Mouse (Mus musculus) retina, embryonic 14.5 days (tissue): Measurements from ENCODE around the gene Gm1110.
"Not testable (repeated sequence)": the region's sequence is repeated elsewhere in the genome, so short reads cannot be mapped to it uniquely, and the experiment has no call there.

Source experiments
- DNase-seq: peaks from one replicate; pipeline ENCODE4 v3.0.0-alpha.2; 2015; ENCODE audit warnings: low spot score

Gm1110 gene

GRCm38 (mm10) chr9:26922909-26923526 is at the start of gene Gm1110:
Gene Gm1110 (minus strand): TSS chr9:26923111.
- DNase-seq, result no peak

GRCm38 (mm10) chr9:26947790-26948189 is 24.9 kb upstream of the Gm1110 start:
- DNase-seq, result no peak

GRCm38 (mm10) chr9:26924146-26924545 is 1.2 kb upstream of the Gm1110 start:
- DNase-seq, result no peak

DNA sequence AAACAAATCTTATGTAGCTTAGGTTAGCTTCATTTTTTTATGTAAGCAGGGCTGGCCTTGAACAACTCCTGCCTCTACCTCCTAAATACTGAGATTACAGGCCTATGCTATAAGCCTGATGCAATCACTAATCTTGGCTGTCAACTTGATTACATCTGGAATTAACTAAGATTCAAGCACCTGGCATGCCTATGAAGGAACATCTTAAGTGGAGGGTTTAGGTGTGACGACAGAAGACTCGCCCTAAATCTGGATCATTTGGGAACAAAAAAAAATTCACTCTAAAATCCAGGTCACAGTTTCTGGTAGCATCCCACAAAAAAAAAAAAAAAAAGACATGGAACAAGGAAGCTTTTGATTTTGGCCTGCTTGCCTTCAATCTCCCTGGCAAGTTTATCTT is 3.1 kb downstream of the Gm1110 start:
- no peak for DNase-seq

DNA sequence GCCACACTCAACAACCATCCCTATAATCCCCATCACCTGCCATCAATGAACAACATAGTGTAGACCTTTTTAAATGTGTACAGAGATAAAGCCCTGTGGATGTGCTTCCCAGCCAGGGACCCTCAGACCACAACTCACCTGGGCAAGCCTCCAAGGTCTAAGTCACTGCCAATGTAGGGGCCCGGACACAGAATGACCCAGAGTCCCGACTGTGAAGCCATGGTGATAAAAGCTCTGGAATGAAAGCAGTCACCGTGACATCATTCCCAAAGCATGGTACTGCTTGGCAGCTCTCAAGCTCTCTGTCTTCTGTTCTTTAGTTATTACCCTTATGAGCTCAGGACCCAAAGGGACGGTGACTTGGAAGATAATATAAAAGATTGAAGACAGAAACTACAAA is 9.8 kb downstream of the Gm1110 start:
- no peak for DNase-seq

DNA sequence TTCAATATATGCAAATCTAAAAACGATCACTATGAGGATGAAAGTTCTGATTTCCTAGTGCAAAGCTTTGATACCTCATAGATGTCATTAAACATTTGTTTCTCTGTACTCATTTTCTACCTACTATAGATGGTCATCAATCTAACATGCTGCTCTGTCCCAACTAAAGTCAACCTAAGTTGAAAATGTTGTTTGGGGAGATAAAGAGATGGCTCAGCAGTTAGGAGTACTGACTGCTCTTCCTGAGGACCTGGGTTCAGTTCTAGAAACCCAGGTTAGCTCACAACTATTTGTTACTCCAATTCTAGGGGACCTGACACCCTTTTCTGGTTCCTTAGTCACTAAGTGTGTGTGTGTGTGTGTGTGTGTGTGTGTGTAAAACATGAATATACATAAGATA is 11.7 kb downstream of the Gm1110 start:
- DNase-seq, result no peak

- not testable (repeated sequence) for DNase-seq
Observed at GRCm38 (mm10) chr9:26869856-26870255, 53.1 kb downstream of the Gm1110 start.

DNA sequence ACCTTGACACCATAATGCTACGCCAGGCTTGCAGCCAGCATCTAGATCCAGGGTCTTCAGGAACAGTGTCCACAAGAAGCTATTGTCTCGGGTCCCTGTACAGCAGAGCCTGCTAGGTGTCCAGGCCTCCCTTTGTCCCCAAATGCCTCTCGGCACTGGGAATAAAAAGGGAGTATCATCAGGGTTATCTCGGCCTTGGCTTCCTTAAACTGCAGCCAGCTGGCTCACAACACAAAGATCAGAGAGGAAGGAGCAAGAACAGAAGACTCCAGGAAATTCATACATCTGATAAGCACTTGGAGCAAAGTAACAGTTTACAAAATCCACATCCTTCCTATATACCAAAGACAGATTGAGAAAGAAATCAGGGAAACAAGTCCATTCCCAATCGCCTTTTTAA is 62.2 kb downstream of the Gm1110 start, which contains the start of gene Glb1l3:
Gene Glb1l3, minus strand, starts transcription at position 140 of the 400 bp plus-strand sequence.
- DNase-seq, result no peak

DNA sequence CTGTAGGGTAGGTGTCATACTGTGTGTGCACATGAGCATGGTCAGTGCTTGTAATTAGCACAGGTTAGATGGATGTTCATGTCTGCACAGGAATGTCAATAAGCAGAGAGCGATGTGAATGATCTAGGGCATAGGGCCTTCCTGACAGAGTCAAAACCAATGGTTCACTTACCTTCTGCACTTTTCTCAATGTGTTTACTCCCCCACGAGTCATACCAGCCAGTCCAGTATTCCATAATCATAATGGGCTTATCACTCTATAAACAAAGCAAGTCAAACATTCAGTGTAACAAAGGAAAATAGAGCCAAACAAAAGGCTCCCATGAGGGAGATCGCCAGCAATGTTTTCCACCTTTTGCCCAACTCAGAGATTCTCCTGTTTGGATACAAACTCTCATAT is 91.8 kb downstream of the Gm1110 start:
- no peak for DNase-seq
